Mouse (Mus musculus): ENCODE data around the gene Slc29a3. TPM values are rescaled to one million over a fixed set of nuclear protein-coding genes. Genes with fewer than 3 reads are reported as not detected.

Gene Slc29a3
- polyA plus RNA-seq, 1 experiment from 2014 or later: 22.5 TPM

DNA sequence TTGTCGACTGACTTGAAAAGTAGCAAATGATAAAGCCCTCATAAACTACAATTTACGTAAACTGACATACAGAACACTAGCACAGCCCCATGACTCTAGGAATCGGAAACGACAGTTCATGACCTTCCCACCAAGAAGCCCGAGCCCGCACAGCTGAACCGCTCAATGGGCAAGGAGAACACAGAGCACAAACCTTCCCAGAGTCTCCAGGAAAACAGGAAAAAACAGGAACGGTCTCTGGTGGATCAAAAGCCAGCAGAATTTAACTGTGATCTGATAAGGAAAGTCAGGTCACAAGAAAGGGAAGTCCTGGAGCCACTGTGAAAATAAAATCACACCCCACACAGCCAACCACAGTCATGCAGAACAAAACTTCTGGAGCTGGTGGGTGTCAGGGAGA lies 82.4 kb downstream of the Slc29a3 start:
- DNase-seq (ENCODE audit: low spot score): no peak

DNA sequence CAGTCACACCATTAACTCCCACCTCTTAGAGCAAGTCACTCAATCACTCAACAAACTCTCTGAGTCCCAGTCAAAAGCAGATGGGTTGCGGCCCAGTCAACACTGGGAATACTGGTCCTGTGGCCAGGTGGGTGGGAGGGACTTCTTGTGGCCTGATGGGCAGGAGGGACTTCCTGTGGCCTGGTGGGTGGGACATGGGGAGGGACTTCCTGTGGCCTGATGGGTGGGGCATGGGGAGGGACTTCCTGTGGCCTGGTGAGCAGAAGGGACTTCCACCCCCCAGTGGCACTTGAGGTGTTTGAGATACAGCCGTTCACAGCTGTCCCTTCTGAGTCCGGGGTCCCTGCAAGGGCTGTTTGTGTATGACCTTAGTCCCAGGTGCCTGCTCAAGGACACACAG lies 84.0 kb downstream of the Slc29a3 start:
- no peak for DNase-seq (ENCODE audit: low spot score)

Other genes with a start within 250 kb of the Slc29a3 start
- gene Cdh23, start 56.3 kb downstream of the Slc29a3 start, polyA plus RNA-seq (2015; fragmentation: Nextera tagmentation; extraction: Ambion mirVana): 2.7 and 3.1 TPM in 2 replicates
- 0.68 and 0.70 TPM in 2 replicates for gene Unc5b, start 78.8 kb upstream of the Slc29a3 start, polyA plus RNA-seq (2015; fragmentation: Nextera tagmentation; extraction: Ambion mirVana)

Measured in thymus, postnatal 0 days (tissue).